Mouse (Mus musculus) CD4-positive, CD25-positive, alpha-beta regulatory T cell, adult 4 months (primary cell): ENCODE measurements around the gene Piwil4. TPM values are rescaled to one million over a fixed set of nuclear protein-coding genes. Genes with fewer than 3 reads are reported as not detected.

Experiments used
- ATAC-seq: one replicate; pipeline ENCODE4 v1.8.0; 2017
- polyA plus RNA-seq, 2 experiments: library from polyadenylated mRNA; unstranded; fragments of 100-300 nt; shearing (Covaris generic); gene quantifications; one replicate each; pipeline ENCODE4 v1.2.1; 2017

Gene Piwil4
- polyA plus RNA-seq, 2 experiments from 2014 or later = 0.44 to 0.57 TPM

- ATAC-seq = no peak
Observed at GRCm38 (mm10) chr9:14666071-14666470, 74.5 kb downstream of the Piwil4 start.

GRCm38 (mm10) chr9:14663591-14663990 lies 76.9 kb downstream of the Piwil4 start:
- no peak for ATAC-seq

GRCm38 (mm10) chr9:14662876-14663275 lies 77.7 kb downstream of the Piwil4 start:
- ATAC-seq = no peak

- no peak for ATAC-seq
Observed at GRCm38 (mm10) chr9:14662138-14662537, 78.4 kb downstream of the Piwil4 start.

GRCm38 (mm10) chr9:14657926-14658325 lies 82.6 kb downstream of the Piwil4 start:
- ATAC-seq = peak; percentile 80

GRCm38 (mm10) chr9:14654010-14654409 lies 86.5 kb downstream of the Piwil4 start:
- ATAC-seq = no peak

- no peak for ATAC-seq
Observed at GRCm38 (mm10) chr9:14652761-14653160, 87.8 kb downstream of the Piwil4 start.

- ATAC-seq = no peak
Observed at GRCm38 (mm10) chr9:14647849-14648248, 92.7 kb downstream of the Piwil4 start.

GRCm38 (mm10) chr9:14646641-14647040 lies 93.9 kb downstream of the Piwil4 start:
- no peak for ATAC-seq

Other genes starting within 250 kb of the Piwil4 start
- gene Kdm4d, start 240.3 kb downstream of the Piwil4 start, polyA plus RNA-seq = 1 to 10 TPM; 2.4 to 2.5 TPM
- gene Cwc15, start 240.1 kb downstream of the Piwil4 start, polyA plus RNA-seq = 100 to 1,000 TPM; 189 to 201 TPM
- under 1 TPM in 1 of 2 experiments, not detected in 1; 0.06 TPM for gene Amotl1, start 95.7 kb downstream of the Piwil4 start, polyA plus RNA-seq
- gene Fut4, start 11.7 kb upstream of the Piwil4 start, polyA plus RNA-seq = under 1 TPM in 1 of 2 experiments, not detected in 1; 0.19 TPM
- gene 1700012B09Rik, start 30.3 kb upstream of the Piwil4 start, polyA plus RNA-seq = not detected
- 10 to 100 TPM; 24.0 to 25.6 TPM for gene Mre11a, start 43.9 kb upstream of the Piwil4 start, polyA plus RNA-seq
- gene Ankrd49, start 44.1 kb upstream of the Piwil4 start, polyA plus RNA-seq = 10 to 100 TPM; 27.4 to 37.3 TPM
- 100 to 1,000 TPM; 158 to 164 TPM for gene Gpr83, start 119.5 kb upstream of the Piwil4 start, polyA plus RNA-seq
- 1,000 to 10,000 TPM; 1,336 to 1,816 TPM for gene Izumo1r, start 163.2 kb upstream of the Piwil4 start, polyA plus RNA-seq